Mouse (Mus musculus) thymus, adult 2 months (tissue): ENCODE data around the gene 4921536K21Rik. TPM values are rescaled to one million over a fixed set of nuclear protein-coding genes. Genes with fewer than 3 reads are reported as not detected.
A peak's percentile ranks its signal among the peaks of the same experiment; 100 is the strongest.

Source experiments
- DNase-seq: peaks from one replicate; pipeline ENCODE4 v3.0.0; 2021
- H3K27ac ChIP-seq: fragments of 200-500 bp; 2 replicates; pipeline ENCODE4 v1.5.1; 2012; ENCODE audit warnings: low read length, control low read depth; ENCODE audit not compliant: control insufficient read depth, insufficient read depth
- H3K27me3 ChIP-seq: fragments of 200-500 bp; 2 replicates; pipeline ENCODE4 v1.6.1; 2012; ENCODE audit warnings: mild to moderate bottlenecking, low read length, moderate library complexity, mixed read lengths; ENCODE audit not compliant: control insufficient read depth, insufficient read depth
- H3K36me3 ChIP-seq: fragments of 200-500 bp; 2 replicates; pipeline ENCODE4 v1.6.1; 2012; ENCODE audit warnings: mild to moderate bottlenecking, low read length, moderate library complexity; ENCODE audit not compliant: control insufficient read depth, insufficient read depth
- H3K4me1 ChIP-seq: fragments of 200-500 bp; replicated peaks from 2 replicates; pipeline ENCODE4 v1.6.1; 2012; ENCODE audit warnings: low read length; ENCODE audit not compliant: control insufficient read depth, insufficient read depth
- H3K4me3 ChIP-seq: fragments of 200-500 bp; 2 replicates; pipeline ENCODE4 v1.5.1; 2012; ENCODE audit warnings: mild to moderate bottlenecking, low read length, control low read depth, moderate library complexity; ENCODE audit not compliant: control insufficient read depth, insufficient read depth
- CTCF ChIP-seq: fragments of 200-500 bp; IDR thresholded peaks from 2 replicates; pipeline ENCODE4 v1.5.1; 2012; ENCODE audit warnings: mild to moderate bottlenecking, control low read depth, low read length, moderate library complexity, borderline replicate concordance; ENCODE audit not compliant: control insufficient read depth, poor library complexity, insufficient read depth; ENCODE audit errors: extremely low read depth
- POLR2A ChIP-seq: fragments of 200-500 bp; IDR thresholded peaks from 2 replicates; pipeline ENCODE4 v1.6.1; 2012; ENCODE audit warnings: mild to moderate bottlenecking, low read length, control low read depth, moderate library complexity; ENCODE audit not compliant: control insufficient read depth, poor library complexity, insufficient read depth; ENCODE audit errors: extremely low read depth
- WGBS: fragments of 180-500 bp; shearing (Covaris S2); methylation state at CpG from one replicate; pipeline ENCODE4 v1.1.7; 2018; 5-methylcytosine and 5-hydroxymethylcytosine counted together
- polyA plus RNA-seq: library from polyadenylated mRNA; depleted of rRNA; stranded (reverse); fragments of >200 nt; gene quantifications from 2 replicates; pipeline ENCODE4 v1.2.3, GENCODE M21; 2012

Gene 4921536K21Rik
- polyA plus RNA-seq, 1 experiment = 0.07 TPM

- H3K36me3 ChIP-seq = no peaks in the 10 kb centered on the region
- peak; percentile 51 for DNase-seq
Measured at GRCm38 (mm10) chr11:3921281-3921850, 26.5 kb upstream of the 4921536K21Rik start.

GRCm38 (mm10) chr11:3920476-3920875 lies 25.6 kb upstream of the 4921536K21Rik start:
- no peaks in the 10 kb centered on the region for H3K4me1 ChIP-seq
- 93% methylated on average over 7 of the region's 7 CpGs for WGBS
- no peak overlapping the region for H3K4me3 ChIP-seq
- DNase-seq = no peak
- no peak overlapping the region for H3K27ac ChIP-seq
- H3K36me3 ChIP-seq = no peaks in the 10 kb centered on the region
- no peaks in the 10 kb centered on the region for H3K27me3 ChIP-seq
- TF ChIP-seq POLR2A (no peak), CTCF (no peak)

More at GRCm38 (mm10) chr11:3921281-3921850, 26.5 kb upstream of the 4921536K21Rik start:
- Histone ChIP-seq H3K27me3 (no peaks in the 10 kb centered on the region), H3K4me1 (no peaks in the 10 kb centered on the region), H3K4me3 (no peak overlapping the region), H3K27ac (no peak overlapping the region)
- TF ChIP-seq POLR2A (no peak), CTCF (peak; percentile 70; the same call in 1 of the 2 replicates)
- WGBS = 54% methylated on average over 8 of the region's 8 CpGs

- H3K36me3 ChIP-seq = no peaks in the 10 kb centered on the region
- peaks cover 6% of the 10 kb centered on the region for H3K4me1 ChIP-seq
- H3K4me3 ChIP-seq = no peak overlapping the region
- no peaks in the 10 kb centered on the region for H3K27me3 ChIP-seq
- WGBS = 31% methylated on average over 1 of the region's 1 CpGs
- no peak for TF ChIP-seq POLR2A
- no peak for TF ChIP-seq CTCF
- H3K27ac ChIP-seq = no peak overlapping the region
- no peak for DNase-seq
Measured at GRCm38 (mm10) chr11:3918738-3919137, 23.8 kb upstream of the 4921536K21Rik start.

GRCm38 (mm10) chr11:3914109-3914840 lies 19.4 kb upstream of the 4921536K21Rik start, which contains the start of gene Slc35e4:
Gene Slc35e4, minus strand, starts transcription at chr11:3914664.
- peak within 1 kb of the TSS; percentile 50 for H3K4me3 ChIP-seq
- peaks cover 14% of the 10 kb centered on the region for H3K4me1 ChIP-seq
- TF ChIP-seq POLR2A (0 out of 2 replicates have a peak, but pooled peaks have one; percentile 7), CTCF (peak; percentile 92)
- no peak within 1 kb of the TSS for H3K27ac ChIP-seq
- no peaks in the 10 kb centered on the region for H3K36me3 ChIP-seq
- WGBS = under 1% methylated on average over 28 of the region's 28 CpGs
- no peaks in the 10 kb centered on the region; the same call in 1 of the 2 replicates for H3K27me3 ChIP-seq
- peak; percentile 79 for DNase-seq

- H3K27ac ChIP-seq = no peak overlapping the region
Measured at GRCm38 (mm10) chr11:3913316-3914108, 18.6 kb upstream of the 4921536K21Rik start.

GRCm38 (mm10) chr11:3912875-3913271 lies 18.0 kb upstream of the 4921536K21Rik start:
- Histone ChIP-seq H3K36me3 (no peaks in the 10 kb centered on the region), H3K4me1 (peaks cover 14% of the 10 kb centered on the region), H3K27ac (no peak overlapping the region), H3K27me3 (no peaks in the 10 kb centered on the region; the same call in 1 of the 2 replicates), H3K4me3 (peak overlapping the region; percentile 50; the same call in 1 of the 2 replicates)
- TF ChIP-seq POLR2A (no peak), CTCF (no peak)
- DNase-seq = peak; percentile 25
- 46% methylated on average over 16 of the region's 16 CpGs for WGBS

More at GRCm38 (mm10) chr11:3913316-3914108, 18.6 kb upstream of the 4921536K21Rik start:
- Histone ChIP-seq H3K4me1 (peaks cover 14% of the 10 kb centered on the region), H3K36me3 (no peaks in the 10 kb centered on the region), H3K27me3 (no peaks in the 10 kb centered on the region; the same call in 1 of the 2 replicates), H3K4me3 (peak overlapping the region; percentile 50)
- WGBS = 3% methylated on average over 65 of the region's 65 CpGs
- peak; percentile 90 for DNase-seq
- TF ChIP-seq CTCF (no peak), POLR2A (0 out of 2 replicates have a peak, but pooled peaks have one; percentile 5)
